Mouse (Mus musculus): ENCODE measurements around the gene Hoxd8. TPM values are rescaled to one million over a fixed set of nuclear protein-coding genes. Genes with fewer than 3 reads are reported as not detected.

The Hoxd8 gene
- total RNA-seq, 2 experiments from 2014 or later, result not detected

GRCm38 (mm10) chr2:74741979-74742277, 37.5 kb downstream of the Hoxd8 start:
- ATAC-seq (replicated peaks; ENCODE audit: low FRiP score, poor library complexity, severe bottlenecking), result no peak

DNA sequence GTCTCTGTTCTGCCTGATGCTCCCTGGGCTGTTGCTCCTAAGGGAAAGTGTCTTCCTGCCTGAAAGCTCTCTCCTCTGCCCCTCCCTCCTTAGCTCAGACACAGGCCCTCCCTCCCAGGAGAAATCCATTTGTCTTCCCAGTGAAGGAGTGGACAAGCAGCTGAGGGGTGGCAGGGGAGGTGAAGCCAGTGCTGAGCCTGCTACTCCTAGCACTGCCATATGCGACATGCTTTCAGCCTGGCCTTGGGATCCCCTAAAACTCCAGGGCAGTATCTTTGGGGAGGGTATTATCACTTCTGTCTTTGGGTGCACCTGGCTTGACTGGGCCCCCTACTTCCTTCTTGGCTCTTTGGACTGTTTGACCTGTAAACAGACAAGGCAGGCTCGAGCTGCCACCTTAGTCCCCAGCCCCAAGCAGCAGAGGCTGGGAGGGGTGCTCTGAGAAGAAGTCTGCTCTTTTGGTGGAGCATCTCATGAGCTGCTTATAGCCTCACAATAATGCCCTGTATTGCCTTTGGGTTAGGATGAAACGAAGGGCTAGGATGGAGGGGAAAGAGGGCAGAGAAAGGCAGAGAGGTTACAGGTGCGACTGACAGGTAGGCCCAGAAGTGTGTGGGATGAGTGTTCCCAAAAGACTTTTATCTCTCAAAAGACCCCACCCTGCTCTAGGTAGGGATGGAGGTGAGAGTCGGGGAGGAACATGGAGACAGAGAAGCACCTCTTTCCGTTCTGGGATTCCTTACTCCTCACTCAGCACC, 41.3 kb downstream of the Hoxd8 start:
- ATAC-seq (replicated peaks; ENCODE audit: low FRiP score, poor library complexity, severe bottlenecking), result no peak

DNA sequence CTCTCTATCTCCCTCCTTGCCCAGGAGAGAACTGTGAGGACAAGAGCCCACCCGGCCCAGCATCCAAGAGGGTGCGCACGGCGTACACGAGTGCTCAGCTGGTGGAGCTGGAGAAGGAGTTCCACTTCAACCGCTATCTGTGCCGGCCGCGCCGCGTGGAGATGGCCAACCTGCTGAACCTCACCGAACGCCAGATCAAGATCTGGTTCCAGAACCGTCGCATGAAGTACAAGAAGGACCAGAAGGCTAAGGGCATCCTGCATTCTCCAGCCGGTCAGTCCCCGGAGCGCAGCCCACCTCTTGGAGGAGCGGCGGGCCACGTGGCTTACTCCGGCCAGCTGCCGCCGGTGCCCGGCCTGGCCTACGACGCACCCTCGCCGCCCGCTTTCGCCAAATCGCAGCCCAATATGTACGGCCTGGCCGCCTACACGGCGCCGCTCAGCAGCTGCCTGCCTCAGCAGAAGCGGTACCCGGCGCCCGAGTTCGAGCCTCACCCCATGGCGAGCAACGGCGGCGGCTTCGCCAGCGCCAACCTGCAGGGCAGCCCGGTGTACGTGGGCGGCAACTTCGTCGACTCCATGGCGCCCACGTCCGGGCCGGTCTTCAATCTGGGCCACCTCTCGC, 42.0 kb downstream of the Hoxd8 start:
- no peak for ATAC-seq (replicated peaks; ENCODE audit: low FRiP score, poor library complexity, severe bottlenecking)

DNA sequence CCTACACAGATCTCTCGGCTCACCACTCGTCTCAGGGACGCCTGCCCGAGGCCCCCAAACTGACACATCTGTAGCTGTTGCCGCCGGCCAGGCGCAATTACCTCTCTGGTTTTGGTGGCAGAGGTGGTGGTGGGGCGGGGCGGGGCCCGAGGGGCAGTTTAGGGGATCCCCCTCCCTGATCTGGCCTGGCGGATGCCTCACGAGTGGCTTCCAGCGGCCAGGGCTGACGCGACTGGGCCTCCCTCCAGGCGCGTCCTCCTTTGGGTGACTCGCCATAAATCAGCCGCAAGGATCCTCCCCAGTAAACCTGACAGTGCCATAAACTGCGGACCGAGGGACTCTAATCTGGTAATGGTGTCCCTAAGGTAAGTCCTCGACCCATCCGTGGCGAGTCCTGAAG, 42.6 kb downstream of the Hoxd8 start:
- no peak for ATAC-seq (replicated peaks; ENCODE audit: low FRiP score, poor library complexity, severe bottlenecking)

DNA sequence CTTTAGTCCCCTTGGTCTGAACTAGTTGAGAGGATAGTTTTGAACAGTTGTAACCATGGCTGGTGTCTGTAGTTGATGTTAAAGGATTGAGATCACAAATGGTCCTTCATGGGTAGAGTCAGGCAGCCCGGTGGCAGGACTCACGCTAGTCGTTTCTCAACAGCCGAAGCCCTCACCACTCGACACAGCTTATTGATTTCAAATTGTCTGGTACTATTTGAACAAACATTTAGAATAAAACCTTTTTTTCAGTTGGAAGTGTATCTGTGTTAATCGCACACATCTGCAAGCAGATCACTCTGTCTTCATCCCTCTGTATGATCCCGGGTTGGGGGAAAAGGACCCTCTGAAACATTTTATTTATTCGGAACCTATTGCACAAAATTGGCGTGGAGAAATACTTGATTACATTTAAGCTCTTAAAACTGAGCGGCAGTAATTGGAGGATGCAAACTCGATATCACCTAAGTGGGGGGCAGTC, 43.3 kb downstream of the Hoxd8 start:
- ATAC-seq (replicated peaks; ENCODE audit: low FRiP score, poor library complexity, severe bottlenecking), result no peak

DNA sequence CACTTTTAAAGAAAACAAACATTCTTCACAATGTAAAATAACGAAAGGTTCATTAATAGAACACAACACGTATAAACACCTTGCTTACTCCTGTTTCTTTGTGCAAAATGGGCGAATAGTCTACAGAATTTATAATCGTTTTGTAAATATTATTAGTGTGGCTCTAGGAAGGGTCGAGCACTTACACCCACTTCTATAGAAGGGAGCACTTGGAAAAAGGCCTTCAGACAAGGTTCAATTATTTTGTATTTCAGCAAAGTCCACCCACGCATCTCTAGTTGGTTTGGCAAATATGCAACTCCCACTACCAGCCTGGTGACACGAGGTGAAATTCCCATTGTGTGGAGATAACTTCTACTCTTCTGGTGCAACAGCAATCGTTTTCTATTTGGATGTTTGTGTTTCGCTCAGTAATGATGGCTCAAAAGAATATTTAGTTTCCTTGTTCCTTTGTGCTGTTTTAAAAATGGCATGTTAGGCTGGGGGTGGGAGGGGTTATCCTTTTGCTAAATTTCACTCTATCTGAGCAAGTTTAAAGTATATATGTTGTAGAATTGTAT, 44.1 kb downstream of the Hoxd8 start:
- no peak for ATAC-seq (replicated peaks; ENCODE audit: low FRiP score, poor library complexity, severe bottlenecking)

DNA sequence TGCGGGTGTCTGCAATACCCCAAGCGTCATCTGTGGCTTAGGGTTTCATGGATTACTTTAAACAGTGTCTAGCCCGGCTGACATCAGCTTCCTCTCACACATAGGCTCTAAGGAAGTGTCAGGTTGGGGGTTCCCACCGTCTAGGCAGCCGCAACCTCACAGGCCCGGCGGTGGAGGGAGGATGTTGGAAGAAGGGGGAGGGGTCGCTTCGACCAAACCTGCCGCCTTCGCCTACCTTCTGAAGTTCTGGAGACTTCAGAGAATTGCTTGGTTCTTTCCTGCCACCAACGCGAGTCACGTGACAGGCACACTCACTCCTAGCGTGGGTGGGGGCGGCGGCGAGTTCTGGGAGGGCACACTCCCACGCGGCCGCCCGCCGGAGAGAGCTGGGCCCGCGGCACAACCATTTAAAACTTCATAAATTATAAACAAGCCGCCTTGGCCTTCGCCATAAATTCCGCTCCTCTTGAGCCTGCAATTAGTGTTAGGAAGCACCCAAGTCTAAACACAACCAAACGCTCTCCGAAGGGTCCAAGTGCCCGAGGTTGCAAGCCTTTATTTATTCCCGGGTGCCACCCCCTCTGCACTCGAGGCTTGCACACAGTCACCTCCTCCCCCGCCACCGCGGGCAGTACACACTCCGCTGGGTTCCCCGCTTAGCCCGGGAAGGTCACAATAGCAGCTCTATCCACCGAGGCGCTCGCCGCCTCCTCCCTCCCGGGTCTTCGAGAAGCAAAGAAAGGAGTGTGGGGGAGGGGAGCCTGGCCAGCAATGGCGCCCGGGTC, 45.1 kb downstream of the Hoxd8 start:
- no peak for ATAC-seq (replicated peaks; ENCODE audit: low FRiP score, poor library complexity, severe bottlenecking)

DNA sequence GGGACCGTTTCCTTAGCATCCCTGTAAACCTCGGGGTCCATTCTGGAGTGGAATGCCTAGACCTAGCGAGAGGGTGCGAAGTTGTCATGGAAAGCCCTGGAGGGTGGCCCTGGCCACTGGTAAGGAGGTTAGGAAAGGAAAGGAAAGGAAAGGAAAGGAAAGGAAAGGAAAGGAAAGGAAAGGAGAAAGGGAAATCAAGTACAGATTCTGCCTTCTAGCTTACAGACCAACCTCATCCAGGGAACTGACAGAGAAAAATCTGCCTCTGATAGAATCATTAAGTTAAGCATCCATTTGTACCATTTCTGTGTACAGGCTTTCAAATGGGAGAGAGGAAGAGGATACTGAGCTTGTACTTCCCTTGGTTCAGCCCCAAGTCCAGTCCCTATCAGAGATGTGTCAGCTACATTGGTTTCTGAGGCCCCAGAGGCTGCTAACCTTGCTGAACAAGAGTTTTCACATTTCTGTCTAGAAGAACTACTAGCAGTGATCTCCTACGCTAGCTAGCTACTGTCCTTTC, 46.4 kb downstream of the Hoxd8 start:
- no peak for ATAC-seq (replicated peaks; ENCODE audit: low FRiP score, poor library complexity, severe bottlenecking)

GRCm38 (mm10) chr2:74751861-74752260, 47.4 kb downstream of the Hoxd8 start:
- no peak for ATAC-seq (replicated peaks; ENCODE audit: low FRiP score, poor library complexity, severe bottlenecking)

GRCm38 (mm10) chr2:74752431-74753174, 48.2 kb downstream of the Hoxd8 start:
- ATAC-seq (replicated peaks; ENCODE audit: low FRiP score, poor library complexity, severe bottlenecking), result no peak

DNA sequence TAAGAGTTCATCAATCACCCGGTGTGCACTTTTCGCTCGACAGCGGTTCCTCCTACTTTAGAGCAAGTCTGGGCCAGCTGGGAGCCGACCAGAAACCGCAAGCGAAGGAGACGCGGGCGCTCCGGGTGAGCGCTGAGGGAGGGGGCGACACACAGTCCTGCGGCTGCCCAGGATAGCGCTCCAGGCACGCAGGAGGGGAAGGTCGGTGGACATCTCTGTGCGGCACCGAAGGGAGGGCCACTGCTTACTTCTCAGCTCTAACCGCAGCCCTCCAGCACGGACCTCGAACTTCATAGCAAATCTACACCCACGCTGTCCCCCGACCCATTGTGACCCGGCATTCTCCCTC, 48.7 kb downstream of the Hoxd8 start:
- ATAC-seq (replicated peaks; ENCODE audit: low FRiP score, poor library complexity, severe bottlenecking), result no peak

- no peak for ATAC-seq (replicated peaks; ENCODE audit: low FRiP score, poor library complexity, severe bottlenecking)
These were observed 49.3 kb downstream of the Hoxd8 start for GRCm38 (mm10) chr2:74753711-74754110.

Other genes starting within 250 kb of the Hoxd8 start
- gene Lnpk, start 125.2 kb upstream of the Hoxd8 start, total RNA-seq (2015; ENCODE audit: low replicate concordance), result 92.2 and 105 TPM in 2 replicates
- gene Lnpk, start 125.2 kb upstream of the Hoxd8 start, total RNA-seq (2017; ENCODE audit: low replicate concordance), result 137 and 183 TPM in 2 replicates
- gene Evx2, start 45.1 kb upstream of the Hoxd8 start, total RNA-seq (2015; ENCODE audit: low replicate concordance), result not detected in 2 replicates
- not detected in 2 replicates for gene Evx2, start 45.1 kb upstream of the Hoxd8 start, total RNA-seq (2017; ENCODE audit: low replicate concordance)
- not detected in 2 replicates for gene Hoxd13, start 36.3 kb upstream of the Hoxd8 start, total RNA-seq (2015; ENCODE audit: low replicate concordance)
- not detected in 2 replicates for gene Hoxd13, start 36.3 kb upstream of the Hoxd8 start, total RNA-seq (2017; ENCODE audit: low replicate concordance)
- not detected in 2 replicates for gene Hoxd12, start 29.6 kb upstream of the Hoxd8 start, total RNA-seq (2015; ENCODE audit: low replicate concordance)
- gene Hoxd12, start 29.6 kb upstream of the Hoxd8 start, total RNA-seq (2017; ENCODE audit: low replicate concordance), result not detected in 2 replicates
- not detected in 2 replicates for gene Hoxd11, start 25.1 kb upstream of the Hoxd8 start, total RNA-seq (2015; ENCODE audit: low replicate concordance)
- gene Hoxd11, start 25.1 kb upstream of the Hoxd8 start, total RNA-seq (2017; ENCODE audit: low replicate concordance), result not detected in 2 replicates
- gene Hoxd10, start 12.7 kb upstream of the Hoxd8 start, total RNA-seq (2015; ENCODE audit: low replicate concordance), result not detected in 2 replicates
- gene Hoxd10, start 12.7 kb upstream of the Hoxd8 start, total RNA-seq (2017; ENCODE audit: low replicate concordance), result not detected in 2 replicates
- not detected in 2 replicates for gene Hoxd9, start 6.9 kb upstream of the Hoxd8 start, total RNA-seq (2015; ENCODE audit: low replicate concordance)
- not detected in 2 replicates for gene Hoxd9, start 6.9 kb upstream of the Hoxd8 start, total RNA-seq (2017; ENCODE audit: low replicate concordance)
- not detected in 2 replicates for gene Hoxd3, start 7.3 kb downstream of the Hoxd8 start, total RNA-seq (2015; ENCODE audit: low replicate concordance)
- gene Hoxd3, start 7.3 kb downstream of the Hoxd8 start, total RNA-seq (2017; ENCODE audit: low replicate concordance), result not detected in 2 replicates
- gene Hoxd4, start 7.3 kb downstream of the Hoxd8 start, total RNA-seq (2015; ENCODE audit: low replicate concordance), result not detected in 2 replicates
- gene Hoxd4, start 7.3 kb downstream of the Hoxd8 start, total RNA-seq (2017; ENCODE audit: low replicate concordance), result not detected in 2 replicates
- gene Gm28230, start 22.1 kb downstream of the Hoxd8 start, total RNA-seq (2015; ENCODE audit: low replicate concordance), result not detected in 2 replicates
- gene Gm28230, start 22.1 kb downstream of the Hoxd8 start, total RNA-seq (2017; ENCODE audit: low replicate concordance), result not detected in 2 replicates
- not detected in 2 replicates for gene Hoxd1, start 58.4 kb downstream of the Hoxd8 start, total RNA-seq (2015; ENCODE audit: low replicate concordance)
- gene Hoxd1, start 58.4 kb downstream of the Hoxd8 start, total RNA-seq (2017; ENCODE audit: low replicate concordance), result not detected in 2 replicates
- 13.0 and 24.7 TPM in 2 replicates for gene Mtx2, start 121.2 kb downstream of the Hoxd8 start, total RNA-seq (2015; ENCODE audit: low replicate concordance)
- gene Mtx2, start 121.2 kb downstream of the Hoxd8 start, total RNA-seq (2017; ENCODE audit: low replicate concordance), result 7.2 and 11.7 TPM in 2 replicates

Measured in erythroid progenitor cell, adult 5-6 weeks (primary cell).